Mouse (Mus musculus) lung, postnatal 0 days (tissue): Measurements from ENCODE around the gene Rab15. TPM values are rescaled to one million over a fixed set of nuclear protein-coding genes. Genes with fewer than 3 reads are reported as not detected.

Experiments used
- ATAC-seq: fragments of 200-750 bp; cut with Nextera tagmentation; 2 replicates; pipeline ENCODE4 v1.8.0; 2017; ENCODE audit warnings: moderate library complexity
- DNase-seq: peaks from one replicate; pipeline ENCODE4 v3.0.0-alpha.2; 2016; ENCODE audit warnings: low spot score
- H3K27ac ChIP-seq: fragments of 300-500 bp; sonication (generic); 2 replicates; pipeline ENCODE4 v1.5.1; 2014; ENCODE audit warnings: antibody characterized with exemption, mild to moderate bottlenecking, low read length, mixed read lengths
- H3K27me3 ChIP-seq: fragments of 300-500 bp; sonication (generic); replicated peaks from 2 replicates; pipeline ENCODE4 v1.6.1; 2014; ENCODE audit warnings: low read length, mixed read lengths; ENCODE audit not compliant: insufficient read depth
- H3K36me3 ChIP-seq: fragments of 300-500 bp; sonication (generic); 2 replicates; pipeline ENCODE4 v1.6.1; 2014; ENCODE audit warnings: low read length, mixed read lengths; ENCODE audit not compliant: insufficient read depth
- H3K4me1 ChIP-seq: fragments of 300-500 bp; sonication (generic); 2 replicates; pipeline ENCODE4 v1.6.1; 2014; ENCODE audit warnings: antibody characterized with exemption, low read depth, low read length, mixed read lengths; ENCODE audit not compliant: insufficient read depth
- H3K4me2 ChIP-seq: fragments of 300-500 bp; sonication (generic); replicated peaks from 2 replicates; pipeline ENCODE4 v1.6.1; 2014; ENCODE audit warnings: low read depth, mild to moderate bottlenecking, low read length, moderate library complexity, mixed read lengths
- H3K4me3 ChIP-seq: fragments of 300-500 bp; sonication (generic); 2 replicates; pipeline ENCODE4 v1.5.1; 2014; ENCODE audit warnings: low read depth, low read length
- H3K9ac ChIP-seq: fragments of 300-500 bp; sonication (generic); replicated peaks from 2 replicates; pipeline ENCODE4 v1.6.1; 2014; ENCODE audit warnings: low read depth, mild to moderate bottlenecking
- H3K9me3 ChIP-seq: fragments of 300-500 bp; sonication (generic); 2 replicates; pipeline ENCODE4 v1.6.1; 2016; ENCODE audit warnings: low read length, mixed read lengths
- CTCF ChIP-seq: IDR thresholded peaks from 2 replicates; pipeline ENCODE4 v1.5.1; 2016; ENCODE audit warnings: antibody characterized with exemption, mild to moderate bottlenecking
- EP300 ChIP-seq: IDR thresholded peaks from 2 replicates; pipeline ENCODE4 v1.6.1; 2016; ENCODE audit warnings: antibody characterized with exemption, mild to moderate bottlenecking, control low read depth
- WGBS: fragments of 180-500 bp; shearing (Covaris S2); extraction: QIAGEN DNeasy Blood & Tissue Kit; methylation state at CpG from one replicate; pipeline ENCODE4 v1.1.7; 2014; 5-methylcytosine and 5-hydroxymethylcytosine counted together
- polyA plus RNA-seq: library from polyadenylated mRNA; unstranded; fragments of >200 nt; fragmentation: Nextera tagmentation; extraction: Ambion mirVana; gene quantifications from 2 replicates; pipeline ENCODE4 v1.2.1, GENCODE M21; 2015

The Rab15 gene
- polyA plus RNA-seq, 1 experiment from 2014 or later: 20.7 TPM

GRCm38 (mm10) chr12:76837844-76838650, 15.3 kb upstream of the Rab15 start:
- 10% methylated on average over 21 of the region's 21 CpGs for WGBS
- DNase-seq (peak; percentile 25), ATAC-seq (peak; percentile 40; the same call in 1 of the 2 replicates)
- Histone ChIP-seq H3K4me1 (no peaks in the 10 kb centered on the region; the same call in 1 of the 2 replicates), H3K4me3 (peak overlapping the region; percentile 59), H3K27me3 (no peaks in the 10 kb centered on the region), H3K9ac (peak overlapping the region; percentile 61), H3K27ac (peak overlapping the region; percentile 69), H3K4me2 (peak overlapping the region; percentile 64), H3K9me3 (no peaks in the 10 kb centered on the region), H3K36me3 (no peaks in the 10 kb centered on the region)
- TF ChIP-seq EP300 (no peak), CTCF (no peak)

- peak; percentile 99 for ATAC-seq
- peak overlapping the region; percentile 69 for H3K27ac ChIP-seq
- TF ChIP-seq CTCF (peak; percentile 87), EP300 (no peak)
These were observed 14.6 kb upstream of the Rab15 start for GRCm38 (mm10) chr12:76837101-76837843.

GRCm38 (mm10) chr12:76832704-76833103, 10.0 kb upstream of the Rab15 start:
- no peak overlapping the region for H3K9ac ChIP-seq
- peak; percentile 78 for DNase-seq
- TF ChIP-seq CTCF (peak; percentile 82), EP300 (no peak)
- 8% methylated on average over 3 of the region's 3 CpGs for WGBS
- H3K9me3 ChIP-seq: no peaks in the 10 kb centered on the region
- ATAC-seq: no peak
- no peak overlapping the region for H3K4me2 ChIP-seq
- no peak overlapping the region for H3K27ac ChIP-seq
- H3K4me1 ChIP-seq: no peaks in the 10 kb centered on the region
- no peaks in the 10 kb centered on the region for H3K36me3 ChIP-seq
- no peaks in the 10 kb centered on the region for H3K27me3 ChIP-seq
- H3K4me3 ChIP-seq: no peak overlapping the region

More at GRCm38 (mm10) chr12:76837101-76837843, 14.6 kb upstream of the Rab15 start:
- under 1% methylated on average over 43 of the region's 43 CpGs for WGBS
- peak overlapping the region; percentile 59 for H3K4me3 ChIP-seq
- H3K9ac ChIP-seq: peak overlapping the region; percentile 61
- H3K36me3 ChIP-seq: no peaks in the 10 kb centered on the region
- DNase-seq: peak; percentile 98
- no peaks in the 10 kb centered on the region for H3K27me3 ChIP-seq
- H3K9me3 ChIP-seq: no peaks in the 10 kb centered on the region
- H3K4me1 ChIP-seq: no peaks in the 10 kb centered on the region; the same call in 1 of the 2 replicates
- H3K4me2 ChIP-seq: peak overlapping the region; percentile 64

- H3K27ac ChIP-seq: no peak overlapping the region
- H3K9ac ChIP-seq: no peak overlapping the region
- no peak for ATAC-seq
- H3K9me3 ChIP-seq: no peaks in the 10 kb centered on the region
- 0 out of 2 replicates have a peak, but pooled peaks cover 8% of the 10 kb centered on the region for H3K27me3 ChIP-seq
- DNase-seq: no peak
- no peak overlapping the region for H3K4me2 ChIP-seq
- H3K4me1 ChIP-seq: peaks cover 12% of the 10 kb centered on the region; the same call in 1 of the 2 replicates
- WGBS: 64% methylated on average over 4 of the region's 4 CpGs
- TF ChIP-seq CTCF (no peak), EP300 (no peak)
- H3K36me3 ChIP-seq: no peaks in the 10 kb centered on the region
- no peak overlapping the region for H3K4me3 ChIP-seq
These were observed 2.6 kb upstream of the Rab15 start for GRCm38 (mm10) chr12:76825283-76825682.

GRCm38 (mm10) chr12:76822002-76822650, 582 bp downstream of the Rab15 start:
- Histone ChIP-seq H3K4me2 (peak overlapping the region; percentile 98), H3K9ac (peak overlapping the region; percentile 55), H3K27me3 (0 out of 2 replicates have a peak, but pooled peaks cover 8% of the 10 kb centered on the region), H3K27ac (peak overlapping the region; percentile 54; the same call in 1 of the 2 replicates), H3K9me3 (no peaks in the 10 kb centered on the region), H3K36me3 (no peaks in the 10 kb centered on the region), H3K4me1 (peaks cover 15% of the 10 kb centered on the region; the same call in 1 of the 2 replicates), H3K4me3 (peak overlapping the region; percentile 66)
- peak; percentile 59 for DNase-seq
- under 1% methylated on average over 28 of the region's 66 CpGs for WGBS
- TF ChIP-seq CTCF (0 out of 2 replicates have a peak, but pooled peaks have one; percentile 7), EP300 (no peak)
- peak; percentile 40 for ATAC-seq
